Mouse (Mus musculus) common myeloid progenitor, adult 5-6 weeks (primary cell): ENCODE measurements at regions not wholly inside any gene's neighbourhood (a gene's known extent, or its start where the extent isn't known, plus 50 kb on each side); places are given as distances from the start of the nearest gene placed in this dataset.

Experiments used
- ATAC-seq: replicated peaks from 2 replicates; pipeline ENCODE4 v1.8.0; 2016; ENCODE audit warnings: low read depth, mild to moderate bottlenecking, moderate TSS enrichment, inconsistent platforms; ENCODE audit not compliant: poor library complexity, severe bottlenecking

GRCm38 (mm10) chr16:70900085-70900484 is 586.3 kb downstream of the Gbe1 start:
- no peak for ATAC-seq

DNA sequence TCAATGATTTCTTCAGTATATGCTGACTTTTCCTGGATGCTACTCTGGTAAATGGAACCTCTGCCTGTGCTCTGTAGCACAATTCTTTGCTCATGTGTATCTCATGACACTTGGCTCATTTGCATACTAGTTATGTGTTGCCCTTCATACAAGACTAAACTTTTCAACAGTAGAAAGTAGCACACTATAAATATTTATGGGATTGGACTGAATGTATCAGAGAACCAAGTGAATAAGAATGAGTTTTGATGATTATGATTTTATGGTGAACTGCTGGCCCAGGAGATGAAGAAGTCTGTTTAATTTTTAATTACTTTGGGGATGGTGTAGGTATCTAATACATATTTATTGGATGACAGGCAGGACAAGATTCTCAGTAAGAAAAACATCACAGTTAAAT is 606.3 kb downstream of the Gbe1 start:
- ATAC-seq, result no peak

- no peak for ATAC-seq
Measured at GRCm38 (mm10) chr16:70929651-70930050, 615.9 kb downstream of the Gbe1 start.

DNA sequence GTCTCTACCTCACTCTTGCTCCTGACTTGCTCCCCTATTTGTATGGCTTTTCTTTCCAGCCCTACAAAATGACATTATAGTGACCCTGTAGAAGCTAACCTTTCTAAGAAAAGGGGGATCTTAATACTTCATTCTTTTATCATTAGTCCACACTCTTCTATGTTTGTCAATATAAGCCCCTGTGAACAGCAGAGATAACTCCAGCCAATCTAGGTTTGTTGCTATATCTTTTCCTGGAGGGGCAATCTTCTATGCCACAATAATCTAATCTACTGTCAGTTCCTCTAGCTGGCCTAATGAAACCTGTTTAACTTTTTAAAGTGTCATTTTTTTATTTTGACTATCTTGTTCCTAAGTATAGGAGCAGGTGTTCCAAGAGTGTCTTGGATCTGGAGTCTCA is 622.2 kb downstream of the Gbe1 start:
- no peak for ATAC-seq

DNA sequence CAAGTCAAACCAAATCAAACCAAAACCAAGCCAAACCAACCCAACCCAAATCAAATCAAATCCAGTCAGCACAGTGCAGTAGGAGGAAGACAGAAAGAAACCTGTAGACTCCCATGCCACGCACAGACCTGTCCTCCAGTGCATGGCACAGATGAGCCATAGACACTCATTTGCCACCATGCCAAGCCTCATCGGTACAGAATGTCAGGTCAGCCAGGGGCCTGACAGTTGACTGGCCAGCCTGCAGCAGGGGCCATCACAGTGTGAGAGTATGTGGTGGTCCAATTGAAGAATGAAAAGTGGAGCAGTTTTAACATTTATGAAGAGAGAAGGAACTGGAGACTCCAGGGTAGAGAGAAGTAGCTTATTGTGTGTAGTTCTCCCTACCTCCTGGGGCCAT is 639.2 kb downstream of the Gbe1 start:
- ATAC-seq, result no peak
